Mouse (Mus musculus): ENCODE data around the gene Sema3e. TPM values are rescaled to one million over a fixed set of nuclear protein-coding genes. Genes with fewer than 3 reads are reported as not detected.

Gene Sema3e
- polyA plus RNA-seq, 1 experiment from 2014 or later, result 2.4 TPM

DNA sequence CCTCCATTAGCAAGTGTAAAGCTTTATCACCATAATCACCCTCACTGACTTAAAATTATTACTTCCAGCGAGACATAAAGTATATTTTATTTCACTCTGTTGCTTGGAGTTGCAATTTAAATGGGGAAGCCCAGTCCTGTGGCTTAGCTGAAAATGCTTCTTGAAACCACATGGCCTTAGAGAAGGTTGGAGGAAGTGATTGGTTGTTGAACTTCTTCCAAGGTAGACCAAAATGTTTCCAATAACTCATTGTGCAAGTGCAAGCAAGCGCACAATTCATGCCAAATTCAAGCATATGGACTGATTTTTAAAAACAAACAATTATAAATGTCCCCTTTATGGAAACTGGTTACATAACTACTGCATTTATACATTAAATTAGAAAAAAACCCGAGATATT is 206.0 kb downstream of the Sema3e start:
- H3K9me3 ChIP-seq (replicated peaks), result no peaks in the 10 kb centered on the region
- H3K4me3 ChIP-seq (replicated peaks), result no peak overlapping the region
- H3K36me3 ChIP-seq, result no peaks in the 10 kb centered on the region
- WGBS, result 83% methylated on average over 3 of the region's 3 CpGs
- no peaks in the 10 kb centered on the region for H3K27me3 ChIP-seq
- H3K4me2 ChIP-seq, result no peak overlapping the region
- ATAC-seq (replicated peaks; ENCODE audit: low FRiP score), result no peak
- H3K27ac ChIP-seq, result no peak overlapping the region
- no peaks in the 10 kb centered on the region for H3K4me1 ChIP-seq
- H3K9ac ChIP-seq, result no peak overlapping the region

DNA sequence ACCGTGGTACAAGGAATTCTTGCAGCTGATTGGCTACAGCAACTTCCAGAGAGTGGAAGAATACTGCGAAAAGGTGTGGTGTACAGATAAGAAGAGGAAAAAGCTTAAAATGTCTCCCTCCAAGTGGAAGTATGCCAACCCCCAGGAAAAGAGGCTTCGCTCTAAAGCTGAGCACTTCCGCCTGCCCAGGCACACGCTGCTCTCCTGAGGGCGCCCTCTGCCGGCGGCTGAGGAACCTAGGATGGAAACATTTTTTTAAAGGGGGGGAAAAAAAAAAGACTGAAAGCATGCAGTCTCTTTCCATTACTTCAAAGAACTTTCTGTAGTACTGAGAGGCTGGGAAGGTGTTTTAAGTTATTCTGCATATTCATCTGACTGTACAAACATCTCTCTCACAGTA is 227.5 kb downstream of the Sema3e start:
- no peak overlapping the region for H3K9ac ChIP-seq
- no peak overlapping the region for H3K27ac ChIP-seq
- ATAC-seq (replicated peaks; ENCODE audit: low FRiP score), result no peak
- no peaks in the 10 kb centered on the region for H3K36me3 ChIP-seq
- WGBS, result 40% methylated on average over 8 of the region's 8 CpGs
- no peak overlapping the region for H3K4me2 ChIP-seq
- H3K4me3 ChIP-seq (replicated peaks), result no peak overlapping the region
- H3K9me3 ChIP-seq (replicated peaks), result no peaks in the 10 kb centered on the region
- no peaks in the 10 kb centered on the region for H3K4me1 ChIP-seq
- H3K27me3 ChIP-seq, result no peaks in the 10 kb centered on the region

DNA sequence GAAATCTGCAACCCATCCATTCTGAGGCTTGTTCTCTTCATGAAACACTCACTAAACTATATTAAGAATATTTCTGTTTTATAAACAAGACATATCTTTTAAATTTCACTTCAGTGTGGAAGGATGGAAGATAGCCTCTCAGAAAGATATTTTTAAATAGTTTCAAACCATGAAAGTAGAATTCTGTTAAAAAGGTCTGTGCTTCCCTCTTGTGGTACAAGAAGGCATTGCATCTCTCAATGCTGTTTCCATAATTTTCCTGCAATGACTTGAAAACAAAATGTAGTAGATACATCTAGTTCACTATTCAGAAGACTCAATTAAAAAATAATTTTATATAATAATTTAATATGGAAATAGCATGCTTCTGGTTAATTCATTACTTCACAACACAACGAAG is 228.3 kb downstream of the Sema3e start:
- Histone ChIP-seq H3K27ac (no peak overlapping the region), H3K4me2 (no peak overlapping the region), H3K4me3 (replicated peaks) (no peak overlapping the region), H3K36me3 (no peaks in the 10 kb centered on the region), H3K9ac (no peak overlapping the region), H3K4me1 (no peaks in the 10 kb centered on the region), H3K9me3 (replicated peaks) (no peaks in the 10 kb centered on the region), H3K27me3 (no peaks in the 10 kb centered on the region)
- 82% methylated on average over 1 of the region's 1 CpGs for WGBS
- no peak for ATAC-seq (replicated peaks; ENCODE audit: low FRiP score)

DNA sequence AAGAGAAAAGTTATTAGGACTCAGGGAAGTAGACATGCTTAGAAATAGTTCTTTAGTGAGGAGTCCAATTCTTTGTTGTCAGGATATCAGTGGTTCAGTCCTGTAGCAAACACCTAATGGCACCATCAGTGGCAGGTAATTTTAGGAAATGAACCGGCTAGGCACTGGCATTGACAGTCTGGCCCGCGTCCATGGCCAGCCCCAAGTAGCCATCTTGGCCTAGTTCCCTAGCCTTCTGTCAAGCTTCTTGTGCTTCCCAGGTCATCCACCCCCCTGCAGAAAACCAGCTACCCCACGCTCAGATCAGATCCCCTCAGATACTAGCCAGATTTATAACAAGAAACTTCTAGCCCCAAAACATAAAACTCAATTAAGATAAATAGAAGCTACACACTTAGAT is 235.1 kb downstream of the Sema3e start:
- Histone ChIP-seq H3K4me3 (replicated peaks) (no peak overlapping the region), H3K27ac (no peak overlapping the region), H3K36me3 (no peaks in the 10 kb centered on the region), H3K4me2 (no peak overlapping the region), H3K4me1 (no peaks in the 10 kb centered on the region), H3K27me3 (no peaks in the 10 kb centered on the region), H3K9ac (no peak overlapping the region), H3K9me3 (replicated peaks) (no peaks in the 10 kb centered on the region)
- no peak for ATAC-seq (replicated peaks; ENCODE audit: low FRiP score)
- 91% methylated on average over 4 of the region's 4 CpGs for WGBS

DNA sequence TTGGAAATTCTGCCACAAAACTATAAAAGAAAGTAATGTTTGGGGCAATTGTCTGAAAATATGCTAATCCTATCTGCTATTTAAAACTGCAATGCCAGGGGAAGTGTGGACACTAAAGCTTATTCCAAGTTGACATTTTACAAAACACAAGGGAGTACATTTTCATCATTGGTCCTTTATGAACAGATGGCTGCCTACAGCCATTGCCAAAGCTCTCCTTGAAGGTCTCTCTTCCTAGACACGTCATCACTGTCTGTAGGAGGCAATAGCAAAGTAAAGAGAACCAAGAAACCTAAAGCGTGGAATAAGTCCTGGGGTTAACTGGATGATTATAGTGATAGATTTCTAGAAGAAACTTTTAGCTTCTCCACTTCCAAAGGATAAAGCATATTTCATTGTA is 242.3 kb downstream of the Sema3e start:
- no peak for ATAC-seq (replicated peaks; ENCODE audit: low FRiP score)
- Histone ChIP-seq H3K27me3 (no peaks in the 10 kb centered on the region), H3K27ac (no peak overlapping the region), H3K4me1 (no peaks in the 10 kb centered on the region), H3K9ac (no peak overlapping the region), H3K4me2 (no peak overlapping the region), H3K4me3 (replicated peaks) (no peak overlapping the region), H3K36me3 (no peaks in the 10 kb centered on the region), H3K9me3 (replicated peaks) (no peaks in the 10 kb centered on the region)
- 74% methylated on average over 2 of the region's 2 CpGs for WGBS

Other genes with a start within 250 kb of the Sema3e start
- gene Speer3, start 233.7 kb upstream of the Sema3e start, polyA plus RNA-seq (2015; fragmentation: Nextera tagmentation; extraction: Ambion mirVana), result not detected in 2 replicates